8 mouse cellular contexts compared by ENCODE assay signal in genomic region chrY:43772246-43772645, GRCm38 (mm10).
A peak's percentile ranks its signal among the peaks of the same experiment; 100 is the strongest.
DNase-seq lines count a peak whose midpoint lies in the region.

No protein-coding gene starts in this region.

- DNase-seq in B cell, adult 2 months = peak; percentile 0 to 1
- peak; percentile 2 for DNase-seq in cerebellum, adult 8-10 months
- DNase-seq in gastrocnemius, adult 8-10 months (ENCODE audit: low spot score in 2 of 2) = peak; percentile 3 to 10
- peak; percentile 4 for DNase-seq in heart, postnatal 4 days
- peak; percentile 2 to 9 for DNase-seq in layer of hippocampus, postnatal 10 days (ENCODE audit: low spot score in 2 of 2)
- DNase-seq in lung, postnatal 10 days = peak; percentile 0
- DNase-seq in right cerebral cortex, postnatal 25 days = peak; percentile 2
- peak; percentile 1 for DNase-seq in thymus, postnatal 25 days

Comparison
In these comparisons a context has a peak if more than half of its experiments do, and no peak if none do; other contexts are left out.
1. Peak in every context shown above with its lines: DNase-seq.